Mouse (Mus musculus) intestine, embryonic 16.5 days (tissue): ENCODE measurements at regions not wholly inside any gene's neighbourhood (a gene's known extent, or its start where the extent isn't known, plus 50 kb on each side); places are given as distances from the start of the nearest gene placed in this dataset.

Experiments used
- ATAC-seq: fragments of 200-750 bp; cut with Nextera tagmentation; 2 replicates; pipeline ENCODE4 v1.8.0; 2017; ENCODE audit warnings: moderate TSS enrichment, moderate library complexity
- H3K27ac ChIP-seq: fragments of 300-500 bp; sonication (generic); 2 replicates; pipeline ENCODE4 v1.5.1; 2014; ENCODE audit warnings: mild to moderate bottlenecking, low read length
- H3K27me3 ChIP-seq: fragments of 300-500 bp; sonication (generic); replicated peaks from 2 replicates; pipeline ENCODE4 v1.6.1; 2014; ENCODE audit warnings: low read length, control low read depth, mixed read lengths; ENCODE audit not compliant: control insufficient read depth, insufficient read depth
- H3K36me3 ChIP-seq: fragments of 300-500 bp; sonication (generic); 2 replicates; pipeline ENCODE4 v1.6.1; 2014; ENCODE audit warnings: low read length, control low read depth; ENCODE audit not compliant: control insufficient read depth, insufficient read depth
- H3K4me1 ChIP-seq: fragments of 300-500 bp; sonication (generic); 2 replicates; pipeline ENCODE4 v1.6.1; 2014; ENCODE audit warnings: low read length, control low read depth, mixed read lengths; ENCODE audit not compliant: control insufficient read depth, insufficient read depth
- H3K4me2 ChIP-seq: fragments of 300-500 bp; sonication (generic); 2 replicates; pipeline ENCODE4 v1.6.1; 2014; ENCODE audit warnings: low read depth, low read length, control low read depth
- H3K4me3 ChIP-seq: fragments of 300-500 bp; sonication (generic); 2 replicates; pipeline ENCODE4 v1.5.1; 2014; ENCODE audit warnings: mild to moderate bottlenecking, low read length
- H3K9ac ChIP-seq: fragments of 300-500 bp; sonication (generic); 2 replicates; pipeline ENCODE4 v1.6.1; 2014; ENCODE audit warnings: low read depth, low read length
- H3K9me3 ChIP-seq: fragments of 300-500 bp; sonication (generic); 2 replicates; pipeline ENCODE4 v1.6.1; 2016; ENCODE audit warnings: low read length, control low read depth; ENCODE audit not compliant: control insufficient read depth
- WGBS: fragments of 180-500 bp; shearing (Covaris S2); extraction: QIAGEN DNeasy Blood & Tissue Kit; methylation state at CpG from one replicate; pipeline ENCODE4 v1.1.7; 2014; 5-methylcytosine and 5-hydroxymethylcytosine counted together

DNA sequence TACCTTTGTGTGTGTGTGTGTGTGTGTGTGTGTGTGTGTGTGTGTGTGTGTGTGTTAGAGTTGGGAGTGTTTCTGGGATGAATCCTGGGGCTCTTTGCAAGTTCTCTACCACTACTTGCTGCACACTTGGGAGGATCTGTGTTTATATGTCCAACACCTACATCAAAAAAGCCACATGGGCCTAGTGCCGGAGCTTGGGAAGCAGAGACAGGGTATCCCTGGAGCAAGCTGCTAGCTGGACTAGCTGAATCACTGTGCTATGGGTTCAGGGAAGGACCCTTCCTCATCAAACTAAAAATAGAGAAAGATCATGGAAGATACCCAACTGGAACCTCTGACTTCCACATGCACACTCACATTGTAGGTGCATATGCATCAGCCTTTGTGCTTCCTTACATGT lies 187.4 kb downstream of the Insig2 start:
- Histone ChIP-seq H3K9ac (no peak overlapping the region), H3K27me3 (no peaks in the 10 kb centered on the region), H3K36me3 (no peaks in the 10 kb centered on the region), H3K27ac (no peak overlapping the region), H3K4me3 (no peak overlapping the region), H3K9me3 (no peaks in the 10 kb centered on the region), H3K4me2 (no peak overlapping the region), H3K4me1 (no peaks in the 10 kb centered on the region)
- 70% methylated on average over 1 of the region's 1 CpGs for WGBS
- no peak for ATAC-seq

DNA sequence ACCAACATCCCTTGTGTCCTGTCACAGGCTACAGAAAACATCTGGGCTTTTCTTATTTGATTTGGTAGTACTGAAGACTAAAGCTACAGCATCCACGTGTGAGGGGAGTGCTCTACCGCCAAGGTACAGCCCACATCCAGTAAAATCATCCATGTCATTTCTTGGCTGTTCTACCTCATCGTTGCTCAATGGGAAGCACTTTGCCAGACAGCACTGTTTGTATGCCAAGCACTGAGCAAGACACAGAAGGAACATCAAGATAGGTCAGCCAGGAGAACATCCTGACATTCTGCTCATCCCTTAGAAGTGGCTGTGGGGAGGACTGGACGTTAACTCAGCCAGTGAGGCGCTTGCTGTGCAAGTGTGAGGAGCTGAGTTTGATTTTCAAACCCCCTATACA lies 178.9 kb downstream of the Insig2 start:
- Histone ChIP-seq H3K27ac (no peak overlapping the region), H3K4me1 (no peaks in the 10 kb centered on the region), H3K4me2 (no peak overlapping the region), H3K27me3 (no peaks in the 10 kb centered on the region), H3K9ac (no peak overlapping the region), H3K9me3 (no peaks in the 10 kb centered on the region), H3K4me3 (no peak overlapping the region), H3K36me3 (no peaks in the 10 kb centered on the region)
- ATAC-seq: no peak
- WGBS: 72% methylated on average over 5 of the region's 5 CpGs

DNA sequence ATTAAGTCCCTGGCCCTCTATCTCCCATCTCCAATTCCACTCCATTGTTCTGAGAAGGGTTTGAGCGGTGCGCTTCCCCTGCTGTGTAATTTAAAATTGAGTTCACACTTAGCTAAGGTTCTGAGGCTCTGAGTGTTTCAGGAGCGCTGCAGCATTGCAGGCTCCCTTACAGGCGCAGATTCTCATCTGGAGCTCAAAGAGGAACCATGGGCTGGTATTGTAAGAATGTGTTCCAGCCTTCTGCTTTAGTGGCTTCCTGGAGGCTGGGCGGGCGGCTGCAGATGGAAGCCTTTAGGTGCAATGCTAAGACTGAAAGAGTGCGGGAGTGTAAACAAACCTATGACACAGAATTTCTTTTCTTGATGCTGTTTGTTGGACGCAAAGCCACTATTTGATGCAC lies 177.8 kb downstream of the Insig2 start:
- Histone ChIP-seq H3K9ac (no peak overlapping the region), H3K4me2 (no peak overlapping the region), H3K9me3 (no peaks in the 10 kb centered on the region), H3K27me3 (no peaks in the 10 kb centered on the region), H3K36me3 (no peaks in the 10 kb centered on the region), H3K4me3 (no peak overlapping the region), H3K27ac (no peak overlapping the region), H3K4me1 (no peaks in the 10 kb centered on the region)
- ATAC-seq: no peak
- 36% methylated on average over 8 of the region's 8 CpGs for WGBS

DNA sequence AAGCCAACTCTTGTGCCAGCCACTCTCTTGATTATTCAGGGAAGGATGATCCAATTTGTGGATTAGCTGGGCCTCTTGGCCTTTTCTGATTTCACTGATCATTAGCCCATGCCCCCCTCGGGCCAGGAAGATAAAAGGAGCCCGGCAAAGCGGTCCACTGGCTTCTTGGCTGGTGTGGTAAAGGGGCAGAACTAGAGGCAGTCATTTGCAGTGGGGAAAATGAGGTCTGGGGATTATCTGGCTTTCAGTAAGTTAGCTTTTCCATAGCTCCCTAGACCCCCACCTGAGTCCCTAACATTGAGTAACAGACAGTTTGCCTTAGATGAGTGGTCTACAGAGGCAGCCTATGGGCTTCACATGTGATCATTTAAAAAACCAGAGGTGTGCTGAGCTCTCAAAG lies 163.7 kb downstream of the Insig2 start:
- no peak for ATAC-seq

DNA sequence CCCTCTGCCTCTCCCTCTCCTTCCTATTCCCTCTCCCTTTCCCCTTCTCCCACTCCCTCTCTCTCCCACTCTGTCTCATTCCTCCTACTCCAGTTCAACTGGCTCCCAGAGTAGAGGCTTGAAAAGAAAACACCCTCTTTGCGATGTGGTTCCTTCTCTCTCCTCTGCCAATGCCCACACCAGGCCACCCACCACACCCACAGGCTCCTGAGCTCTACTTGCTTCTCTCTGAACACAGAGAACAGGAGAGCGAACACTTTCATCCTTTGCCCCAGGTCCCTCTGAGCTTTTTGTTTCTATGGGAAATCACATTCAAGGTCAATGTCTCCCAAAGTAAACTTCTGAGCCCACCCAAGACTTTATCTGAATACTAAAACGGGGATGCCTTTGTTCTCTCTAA lies 155.8 kb downstream of the Insig2 start:
- WGBS: 6% methylated on average over 3 of the region's 3 CpGs
- Histone ChIP-seq H3K4me1 (peaks cover 3% of the 10 kb centered on the region; the same call in 1 of the 2 replicates), H3K27ac (no peak overlapping the region), H3K4me3 (no peak overlapping the region), H3K9ac (no peak overlapping the region), H3K9me3 (no peaks in the 10 kb centered on the region), H3K4me2 (no peak overlapping the region), H3K36me3 (no peaks in the 10 kb centered on the region), H3K27me3 (peaks cover 32% of the 10 kb centered on the region)
- no peak for ATAC-seq

More for the DNA sequence above, 163.7 kb downstream of the Insig2 start:
- H3K4me3 ChIP-seq: no peak overlapping the region
- H3K27me3 ChIP-seq: no peaks in the 10 kb centered on the region
- no peak overlapping the region for H3K9ac ChIP-seq
- no peaks in the 10 kb centered on the region for H3K4me1 ChIP-seq
- no peak overlapping the region for H3K4me2 ChIP-seq
- 51% methylated on average over 3 of the region's 3 CpGs for WGBS
- H3K9me3 ChIP-seq: no peaks in the 10 kb centered on the region
- H3K27ac ChIP-seq: no peak overlapping the region
- H3K36me3 ChIP-seq: no peaks in the 10 kb centered on the region

DNA sequence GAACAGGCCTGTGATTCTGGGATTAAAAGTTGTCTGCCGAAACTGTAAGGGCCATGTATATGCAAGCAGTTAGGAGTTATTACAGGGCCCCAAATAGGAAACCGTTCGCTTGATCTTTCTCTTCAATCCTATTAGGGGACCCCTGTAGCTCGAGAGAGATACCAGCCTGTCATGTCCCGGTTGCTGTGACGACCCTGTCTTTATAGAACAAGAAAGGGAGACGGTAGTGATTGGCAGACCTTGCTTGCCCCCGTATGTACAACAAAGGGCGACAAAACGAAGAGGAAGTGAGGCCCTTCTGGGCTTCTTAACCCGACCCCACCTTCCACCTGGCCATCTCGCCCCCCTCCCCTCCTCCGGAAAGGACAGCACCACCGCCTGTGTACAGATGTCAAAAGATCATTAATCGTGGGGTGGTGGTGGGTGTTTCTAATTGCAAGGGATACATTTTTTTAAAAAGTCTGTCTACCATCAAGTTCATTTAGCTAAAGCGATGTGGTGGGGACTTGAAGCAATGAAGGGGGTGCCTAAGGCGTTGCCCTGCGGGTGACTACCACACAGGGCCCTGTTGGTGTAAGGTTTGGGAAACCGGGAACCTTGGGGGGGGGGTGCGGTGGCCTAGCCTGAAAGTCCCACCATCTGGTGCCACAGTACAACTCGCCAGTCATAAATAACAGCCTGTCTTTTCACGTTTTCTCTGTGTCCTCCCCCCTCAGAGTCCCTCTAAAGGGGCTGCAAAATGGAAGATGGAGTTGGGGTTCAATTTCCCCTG lies 155.1 kb downstream of the Insig2 start:
- 6% methylated on average over 22 of the region's 22 CpGs for WGBS
- H3K9ac ChIP-seq: no peak overlapping the region

DNA sequence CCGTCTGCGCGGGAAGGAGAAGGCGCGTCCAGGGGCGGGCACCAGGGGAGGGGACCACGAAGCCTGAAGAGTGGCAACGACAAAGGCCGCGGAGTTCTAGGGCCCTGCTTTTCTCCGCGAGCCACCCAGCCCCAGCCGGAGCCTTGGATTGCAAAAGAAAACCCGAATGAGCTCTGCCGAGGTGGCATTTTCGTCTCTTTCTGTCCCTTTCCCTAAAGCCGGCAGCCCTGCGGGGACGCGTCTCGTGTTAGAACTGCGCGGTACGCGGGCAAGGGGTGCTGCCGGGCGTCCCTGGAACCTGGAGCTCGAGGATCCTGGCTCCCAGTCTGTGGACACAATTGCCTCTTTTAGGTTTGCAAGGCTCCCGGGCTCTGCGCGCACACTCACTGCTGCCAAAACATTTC lies 154.5 kb downstream of the Insig2 start:
- no peak for ATAC-seq
- WGBS: 1% methylated on average over 31 of the region's 31 CpGs
- no peaks in the 10 kb centered on the region for H3K36me3 ChIP-seq
- H3K4me3 ChIP-seq: no peak overlapping the region
- peaks cover 3% of the 10 kb centered on the region; the same call in 1 of the 2 replicates for H3K4me1 ChIP-seq
- no peak overlapping the region for H3K9ac ChIP-seq
- no peak overlapping the region for H3K27ac ChIP-seq
- peaks cover 36% of the 10 kb centered on the region for H3K27me3 ChIP-seq
- H3K4me2 ChIP-seq: no peak overlapping the region
- H3K9me3 ChIP-seq: no peaks in the 10 kb centered on the region

More for the DNA sequence above, 155.1 kb downstream of the Insig2 start:
- H3K4me1 ChIP-seq: peaks cover 3% of the 10 kb centered on the region; the same call in 1 of the 2 replicates
- H3K36me3 ChIP-seq: no peaks in the 10 kb centered on the region
- no peak overlapping the region for H3K4me2 ChIP-seq
- no peak overlapping the region for H3K27ac ChIP-seq
- no peaks in the 10 kb centered on the region for H3K9me3 ChIP-seq
- no peak for ATAC-seq
- H3K27me3 ChIP-seq: peaks cover 36% of the 10 kb centered on the region
- H3K4me3 ChIP-seq: no peak overlapping the region

DNA sequence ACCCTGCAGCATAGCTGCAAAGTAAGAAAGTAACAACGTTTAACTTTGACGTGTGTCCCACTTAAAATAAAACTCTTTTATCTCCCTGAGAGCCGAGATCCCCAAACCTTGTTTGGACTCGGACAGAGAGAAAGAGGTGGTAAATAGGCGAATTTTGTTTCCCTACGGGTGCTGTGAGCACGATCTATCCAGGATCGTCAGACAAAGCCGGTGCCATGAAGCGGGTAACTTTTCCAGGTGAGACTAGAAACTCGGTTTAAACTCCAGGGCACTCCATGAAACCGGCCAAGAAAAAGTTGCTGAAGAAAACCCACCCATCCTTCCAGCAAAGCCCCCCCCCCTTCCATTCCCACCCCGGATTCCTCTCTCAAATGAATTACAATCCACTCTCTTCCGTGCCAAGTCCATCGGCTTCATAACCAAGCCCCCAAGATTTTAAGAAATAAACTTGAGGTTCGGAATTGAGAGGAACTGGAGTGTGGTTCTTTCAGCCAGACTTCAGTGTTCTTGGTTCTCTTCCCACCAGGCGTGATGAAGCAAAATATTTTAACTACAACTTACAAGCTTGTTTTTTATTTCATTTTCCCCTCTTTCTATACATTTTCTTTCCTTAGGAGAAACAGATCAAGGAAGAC lies 153.7 kb downstream of the Insig2 start:
- no peak overlapping the region for H3K9ac ChIP-seq
- H3K4me1 ChIP-seq: peaks cover 3% of the 10 kb centered on the region; the same call in 1 of the 2 replicates
- peaks cover 36% of the 10 kb centered on the region for H3K27me3 ChIP-seq
- H3K9me3 ChIP-seq: no peaks in the 10 kb centered on the region
- WGBS: 3% methylated on average over 17 of the region's 17 CpGs
- H3K27ac ChIP-seq: no peak overlapping the region
- H3K4me3 ChIP-seq: no peak overlapping the region
- H3K4me2 ChIP-seq: no peak overlapping the region
- ATAC-seq: no peak
- no peaks in the 10 kb centered on the region for H3K36me3 ChIP-seq

DNA sequence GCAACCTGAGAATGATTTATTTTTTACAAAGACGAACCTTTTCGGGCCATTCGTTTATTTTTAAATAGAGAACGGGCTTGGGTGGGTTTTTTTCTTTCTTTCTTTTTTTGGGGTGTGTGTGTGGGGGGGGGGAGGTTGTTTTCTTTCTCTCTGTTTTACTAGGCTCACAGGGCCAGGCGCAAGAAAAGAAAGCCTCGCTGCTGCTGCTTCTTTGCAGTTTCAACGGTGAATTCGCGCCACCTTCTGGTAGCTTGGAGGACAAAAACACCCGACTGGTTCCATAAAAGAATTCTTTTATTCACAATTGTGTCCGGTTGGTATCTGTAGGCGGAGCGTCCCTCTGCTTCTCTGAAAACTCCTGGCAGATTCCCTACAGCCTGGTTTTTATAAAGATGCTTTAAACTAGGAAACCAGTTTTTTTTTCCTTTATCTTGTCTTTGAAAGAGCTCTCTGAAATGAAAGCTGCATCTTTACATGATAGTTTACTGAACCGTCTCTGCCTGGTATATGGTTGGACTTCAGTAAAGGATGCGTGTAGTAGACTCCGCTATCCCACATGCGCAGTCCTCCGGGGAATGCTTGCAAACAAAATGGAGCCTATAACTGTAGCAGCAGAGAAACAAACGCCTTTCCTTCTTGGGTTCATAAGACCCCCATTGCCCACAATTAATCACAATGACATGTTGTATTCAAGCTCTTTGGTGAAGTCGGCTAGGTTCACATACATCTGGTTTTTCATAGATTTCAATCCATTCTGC lies 151.9 kb downstream of the Insig2 start:
- 16% methylated on average over 20 of the region's 20 CpGs for whole genome bisulfite sequencing
- H3K9me3 ChIP-seq: no peaks in the 10 kb centered on the region
- no peaks in the 10 kb centered on the region for H3K36me3 ChIP-seq
- ATAC-seq: 0 out of 2 replicates have a peak, but pooled peaks have one; percentile 38
- peaks cover 31% of the 10 kb centered on the region for H3K27me3 ChIP-seq
- no peak overlapping the region for H3K4me3 ChIP-seq
- H3K9ac ChIP-seq: no peak overlapping the region
- peaks cover 3% of the 10 kb centered on the region; the same call in 1 of the 2 replicates for H3K4me1 ChIP-seq
- H3K4me2 ChIP-seq: no peak overlapping the region
- H3K27ac ChIP-seq: no peak overlapping the region
